Mouse (Mus musculus): ENCODE data around the gene 2010300C02Rik. TPM values are rescaled to one million over a fixed set of nuclear protein-coding genes. Genes with fewer than 3 reads are reported as not detected.

2010300C02Rik gene
- polyA plus RNA-seq, 1 experiment: 0.01 TPM

GRCm38 (mm10) chr1:37583795-37584464 lies 136.0 kb downstream of the 2010300C02Rik start:
- TF ChIP-seq GATA1 (IDR thresholded peaks at IDR 0.05; ENCODE audit: low read length): no peak

GRCm38 (mm10) chr1:37583167-37583566 lies 136.7 kb downstream of the 2010300C02Rik start:
- no peak for TF ChIP-seq GATA1 (IDR thresholded peaks at IDR 0.05; ENCODE audit: low read length)

GRCm38 (mm10) chr1:37579686-37580085 lies 140.2 kb downstream of the 2010300C02Rik start:
- TF ChIP-seq GATA1 (IDR thresholded peaks at IDR 0.05; ENCODE audit: low read length): no peak

- no peak for TF ChIP-seq GATA1 (IDR thresholded peaks at IDR 0.05; ENCODE audit: low read length)
Measured at GRCm38 (mm10) chr1:37572528-37573272, 147.2 kb downstream of the 2010300C02Rik start.

- no peak for TF ChIP-seq GATA1 (IDR thresholded peaks at IDR 0.05; ENCODE audit: low read length)
Measured at GRCm38 (mm10) chr1:37568379-37568778, 151.5 kb downstream of the 2010300C02Rik start.

- no peak for TF ChIP-seq GATA1 (IDR thresholded peaks at IDR 0.05; ENCODE audit: low read length)
Measured at GRCm38 (mm10) chr1:37566754-37567153, 153.1 kb downstream of the 2010300C02Rik start.

GRCm38 (mm10) chr1:37566344-37566743 lies 153.5 kb downstream of the 2010300C02Rik start:
- no peak for TF ChIP-seq GATA1 (IDR thresholded peaks at IDR 0.05; ENCODE audit: low read length)

GRCm38 (mm10) chr1:37565396-37565795 lies 154.5 kb downstream of the 2010300C02Rik start:
- TF ChIP-seq GATA1 (IDR thresholded peaks at IDR 0.05; ENCODE audit: low read length): no peak

- no peak for TF ChIP-seq GATA1 (IDR thresholded peaks at IDR 0.05; ENCODE audit: low read length)
Measured at GRCm38 (mm10) chr1:37561955-37562354, 157.9 kb downstream of the 2010300C02Rik start.

Other genes starting within 250 kb of the 2010300C02Rik start
- gene Mgat4a, start 179.1 kb downstream of the 2010300C02Rik start, polyA plus RNA-seq (2012): 1.3 and 1.9 TPM in 2 replicates
- 0.14 and 0.24 TPM in 2 replicates for gene Tsga10, start 146.3 kb upstream of the 2010300C02Rik start, polyA plus RNA-seq (2012)
- 1.0 and 1.2 TPM in 2 replicates for gene Lipt1, start 151.7 kb upstream of the 2010300C02Rik start, polyA plus RNA-seq (2012)
- gene Mitd1, start 170.3 kb upstream of the 2010300C02Rik start, polyA plus RNA-seq (2012): 4.4 and 9.5 TPM in 2 replicates
- 49.9 and 63.3 TPM in 2 replicates for gene Mrpl30, start 170.4 kb upstream of the 2010300C02Rik start, polyA plus RNA-seq (2012)
- gene Lyg2, start 196.4 kb upstream of the 2010300C02Rik start, polyA plus RNA-seq (2012): not detected in 2 replicates
- not detected in 2 replicates for gene Lyg1, start 237.7 kb upstream of the 2010300C02Rik start, polyA plus RNA-seq (2012)